Mouse (Mus musculus) gastrocnemius, postnatal 10 days (tissue): ENCODE data around the gene Itpr3. TPM values are rescaled to one million over a fixed set of nuclear protein-coding genes. Genes with fewer than 3 reads are reported as not detected.

Experiments
- DNase-seq: peaks from one replicate; pipeline ENCODE4 v3.0.0; 2021; ENCODE audit warnings: mixed read lengths
- total RNA-seq, 2 experiments: library from RNA; stranded (reverse); gene quantifications; 2 replicates each; pipeline ENCODE4 v1.2.3; 2021

The Itpr3 gene
- total RNA-seq, 2 experiments from 2014 or later = 6.3 to 7.2 TPM

DNA sequence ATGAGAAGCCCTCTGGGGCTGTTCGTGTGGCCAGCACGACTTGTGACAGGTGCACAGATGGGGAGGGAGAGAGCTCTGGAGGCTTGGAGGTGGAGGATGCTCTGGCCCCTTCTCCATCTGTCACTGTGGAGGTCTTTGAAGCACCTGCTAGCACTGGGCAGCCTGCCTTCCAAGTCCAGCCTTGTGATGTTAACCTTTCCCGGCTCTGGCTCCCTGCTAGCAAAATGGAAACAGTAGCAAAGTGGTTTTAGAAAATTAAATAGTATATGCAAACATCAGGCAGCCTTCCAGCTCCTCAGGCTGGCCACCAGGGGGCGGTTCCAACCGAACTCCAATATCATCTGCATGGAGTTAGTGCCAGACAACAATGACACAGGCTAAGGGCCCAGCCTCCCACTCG is 14.5 kb downstream of the Itpr3 start:
- peak; percentile 51 for DNase-seq

DNA sequence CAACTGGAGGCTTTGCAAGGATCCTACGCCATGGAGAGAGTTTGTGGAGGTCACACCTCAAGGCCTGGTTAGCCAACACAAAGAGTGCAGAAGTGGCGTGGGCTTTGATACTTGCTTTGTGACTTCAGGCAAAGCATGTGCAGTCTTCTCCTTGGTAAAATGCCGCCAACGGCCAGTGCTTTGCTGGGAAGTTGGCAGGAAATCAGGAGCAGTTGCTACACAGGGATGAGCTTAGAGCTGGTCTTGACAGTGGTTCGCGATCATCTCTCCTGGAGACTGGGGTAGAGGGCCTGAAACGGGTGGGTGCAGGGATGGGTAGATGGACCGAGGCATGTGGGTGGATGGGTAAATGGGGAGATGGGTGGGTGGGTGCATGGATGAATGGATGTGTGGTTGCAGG is 15.3 kb downstream of the Itpr3 start:
- DNase-seq = no peak

DNA sequence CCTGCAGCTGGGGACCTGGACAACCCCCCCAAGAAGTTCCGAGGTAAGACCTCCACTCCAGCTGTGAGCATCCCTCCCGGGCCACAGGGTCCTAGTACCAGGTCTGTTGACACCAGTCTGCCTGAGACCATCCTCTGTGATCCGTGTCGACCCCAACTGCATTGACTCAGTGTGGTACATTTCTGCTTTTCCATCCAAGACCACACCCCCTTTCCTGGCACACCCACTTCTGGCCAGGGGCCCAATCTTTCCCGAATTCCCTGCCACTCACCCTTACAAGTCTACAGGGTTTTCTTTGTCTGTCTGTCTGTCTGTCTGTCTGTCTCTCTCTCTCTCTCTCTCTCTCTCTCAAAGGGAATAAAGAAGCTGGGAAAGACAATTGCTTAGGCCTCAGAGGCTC is 16.0 kb downstream of the Itpr3 start:
- DNase-seq = no peak

DNA sequence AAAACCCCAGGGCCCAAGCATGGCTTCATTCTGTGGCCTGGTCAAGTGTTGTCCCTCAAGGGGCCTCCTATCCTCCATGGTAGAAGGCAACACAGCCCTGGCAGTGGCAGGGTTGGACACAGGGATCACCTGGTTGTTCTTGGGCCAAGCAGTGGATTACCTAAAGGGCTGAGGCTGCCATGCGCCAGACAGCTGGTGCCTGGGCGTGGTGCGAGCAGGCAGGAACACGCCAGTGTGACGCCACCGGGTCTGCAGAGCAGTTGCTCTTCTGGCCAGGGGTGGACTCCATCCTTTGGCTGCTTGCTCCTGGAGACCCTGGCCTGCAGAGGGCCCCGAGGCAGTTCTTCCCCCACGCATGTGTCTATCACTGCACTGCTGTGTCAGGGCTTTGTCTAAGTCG is 16.7 kb downstream of the Itpr3 start:
- no peak for DNase-seq

DNA sequence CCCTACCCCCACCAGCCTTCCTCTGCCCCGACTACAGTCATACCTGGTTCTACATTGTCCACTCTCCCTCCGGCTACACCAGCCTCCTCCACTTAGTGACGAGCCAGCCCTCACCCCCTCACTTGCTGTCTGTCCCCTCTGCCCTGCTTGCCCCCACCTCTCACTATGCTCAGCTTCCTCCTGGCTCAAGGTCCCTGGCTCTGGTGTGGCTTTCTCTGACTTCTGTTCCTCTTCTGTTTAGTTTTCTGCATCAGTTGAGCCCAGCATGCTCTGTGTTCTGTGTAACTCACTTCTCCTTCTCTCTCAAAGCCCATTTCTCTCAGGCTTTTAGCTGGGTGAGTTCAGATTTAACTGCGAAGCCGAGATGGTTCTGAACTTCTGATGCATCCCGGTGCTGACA is 17.1 kb downstream of the Itpr3 start:
- DNase-seq = no peak

DNA sequence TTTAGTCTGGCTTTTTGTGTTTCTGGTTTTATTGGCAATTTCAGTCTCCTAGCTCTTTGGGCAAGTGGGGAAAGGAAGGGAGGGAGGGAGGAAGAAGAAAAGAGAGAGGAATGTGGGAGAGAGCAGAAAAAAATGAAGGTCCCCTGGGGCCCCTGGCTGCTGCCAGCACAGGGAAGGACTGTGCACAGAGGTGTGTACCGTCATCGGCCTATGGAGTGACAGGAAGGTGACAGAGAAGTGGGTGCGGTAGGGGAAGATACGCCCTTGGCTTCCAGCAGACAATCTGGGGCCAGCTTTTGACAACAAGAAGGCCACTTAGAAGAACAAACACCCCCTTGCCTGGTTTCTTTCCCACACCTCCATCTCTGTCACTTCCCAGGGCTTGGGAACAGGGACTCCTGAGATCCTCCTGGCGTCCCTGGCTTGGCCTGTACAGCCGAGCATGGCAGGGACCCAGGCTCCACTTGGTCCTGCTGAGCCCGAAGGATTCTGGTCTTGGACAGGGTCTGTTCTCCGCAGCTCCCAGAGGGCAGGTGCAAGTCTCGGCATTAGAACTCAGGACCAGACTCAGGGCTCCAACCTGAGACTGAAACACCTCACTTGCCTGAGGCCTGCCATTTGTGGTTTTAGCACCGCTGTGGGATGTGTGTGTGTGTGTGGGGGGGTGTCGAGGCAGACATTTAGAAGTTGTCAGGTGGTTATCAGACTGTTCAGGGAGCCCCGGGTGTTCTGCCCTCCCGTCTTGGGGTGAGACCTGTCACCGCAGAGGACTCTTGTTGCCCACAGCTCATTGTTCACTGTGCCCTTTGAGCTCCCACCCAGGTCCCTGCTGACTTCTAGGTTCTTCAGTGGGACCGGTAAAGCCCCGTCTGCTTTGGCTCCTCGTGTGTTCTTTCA is 18.0 kb downstream of the Itpr3 start:
- no peak for DNase-seq

DNA sequence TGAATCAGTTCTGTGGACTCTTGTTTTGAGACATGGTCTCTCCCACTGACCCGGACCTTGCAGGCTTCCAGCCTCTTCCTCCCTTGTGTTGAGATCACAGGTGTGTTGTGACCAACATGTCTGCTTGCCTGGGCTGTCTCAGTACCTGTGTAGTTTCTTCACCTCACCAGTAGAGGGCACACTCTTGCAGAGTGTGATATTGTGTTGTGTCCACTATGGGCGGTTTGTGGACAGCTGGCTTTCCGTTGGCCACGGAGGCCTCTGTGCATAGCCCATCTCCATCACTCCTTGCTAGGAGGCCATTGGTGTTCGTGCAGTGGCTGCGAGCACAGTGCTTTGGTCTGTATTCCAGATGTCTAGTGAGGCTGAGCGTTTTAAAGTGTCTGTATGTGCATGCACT is 20.0 kb downstream of the Itpr3 start:
- DNase-seq = no peak

DNA sequence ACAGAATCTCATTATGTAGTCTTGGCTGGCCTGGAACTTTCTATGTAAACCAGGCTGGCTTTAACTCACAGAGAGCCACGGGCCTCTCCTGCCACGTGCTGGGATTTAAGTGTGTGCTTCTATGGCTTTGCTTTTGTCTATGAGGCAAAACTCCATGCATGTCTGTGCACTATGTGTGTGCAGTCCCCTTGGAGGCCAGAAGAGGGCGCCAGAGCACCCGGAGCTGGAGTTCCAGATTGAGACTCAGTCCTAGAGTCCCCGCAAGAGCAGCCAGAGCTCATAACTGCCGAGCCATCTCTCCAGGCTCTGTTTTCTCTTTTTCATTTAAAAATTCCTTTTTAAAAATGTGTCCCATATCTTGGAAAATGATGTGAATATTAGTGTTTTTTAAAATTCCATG is 20.8 kb downstream of the Itpr3 start:
- DNase-seq = no peak

DNA sequence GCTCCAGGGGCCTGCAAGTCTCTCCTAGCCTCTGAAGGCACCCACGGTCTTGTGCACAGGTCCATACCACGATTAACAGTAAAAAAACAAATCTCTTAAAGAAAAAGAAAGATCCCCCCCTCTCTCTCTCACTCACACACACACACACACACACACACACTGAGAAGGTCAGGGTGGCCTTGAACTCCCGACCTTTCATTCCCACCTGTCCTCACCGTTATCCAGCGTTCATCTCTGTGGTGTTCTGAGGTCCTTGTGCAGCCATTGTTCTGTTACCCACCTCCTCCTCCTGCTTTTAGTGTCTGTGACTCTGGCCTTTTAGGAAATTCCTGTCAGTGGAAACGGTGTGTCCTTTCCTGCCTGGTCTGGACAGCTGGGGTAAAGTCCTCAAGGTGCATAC is 21.4 kb downstream of the Itpr3 start:
- no peak for DNase-seq

DNA sequence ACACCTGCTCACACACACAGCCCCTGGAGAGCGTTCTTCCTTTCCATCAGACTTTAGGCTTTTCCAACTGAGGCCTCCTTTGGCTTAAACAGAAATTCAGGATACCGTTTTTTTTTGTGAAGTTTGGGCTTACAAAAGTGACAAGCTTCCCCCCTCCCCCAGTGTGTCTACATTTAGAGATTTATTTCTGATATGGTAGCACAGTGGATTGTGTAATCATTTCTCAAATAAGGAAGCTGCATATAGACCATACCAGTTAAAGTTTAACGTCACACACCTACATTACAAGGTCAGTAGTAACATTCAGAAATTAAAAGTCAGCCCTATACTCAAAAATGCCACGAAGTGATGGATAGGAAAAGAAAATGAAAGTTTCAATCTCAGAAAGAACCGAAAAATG is 24.8 kb downstream of the Itpr3 start:
- DNase-seq = no peak

DNA sequence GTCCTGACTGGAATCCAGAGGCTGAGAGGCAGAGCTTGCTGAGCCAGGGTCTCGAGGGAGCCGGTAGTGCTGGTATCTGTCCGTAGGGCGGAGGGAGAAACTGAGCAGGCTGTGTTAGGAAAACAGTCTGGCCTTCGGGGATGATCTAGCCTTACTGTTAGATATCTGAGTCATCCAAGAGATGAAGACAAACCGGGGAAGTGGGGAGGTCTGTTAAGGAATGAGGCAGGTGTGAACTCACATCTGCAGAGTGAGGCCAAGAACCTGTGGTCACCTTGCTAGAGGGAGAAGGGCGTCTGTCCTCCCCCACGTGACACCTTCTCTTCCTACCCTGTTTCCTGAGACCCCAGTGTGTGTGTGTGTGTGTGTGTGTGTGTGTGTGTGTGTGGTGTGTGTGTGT is 25.7 kb downstream of the Itpr3 start:
- no peak for DNase-seq

DNA sequence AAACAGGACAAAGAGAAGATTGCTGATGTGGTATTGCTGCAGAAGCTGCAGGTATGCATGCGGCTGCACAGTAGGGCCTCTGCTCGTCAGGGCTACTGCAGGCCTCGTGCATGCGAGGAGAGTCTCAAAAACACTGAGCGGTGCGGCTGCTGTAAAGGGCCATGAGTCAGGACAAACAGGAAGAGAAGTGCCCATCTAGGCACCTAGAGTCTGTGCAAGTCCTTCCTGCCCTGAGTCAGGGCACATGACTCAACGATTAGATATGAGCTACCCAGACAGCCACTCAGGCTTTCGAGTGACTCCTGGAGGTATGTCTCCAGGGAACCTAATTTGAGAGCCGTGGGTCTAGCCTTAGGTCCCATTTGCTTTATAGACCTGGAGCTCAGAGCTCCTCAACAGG is 26.5 kb downstream of the Itpr3 start:
- no peak for DNase-seq

DNA sequence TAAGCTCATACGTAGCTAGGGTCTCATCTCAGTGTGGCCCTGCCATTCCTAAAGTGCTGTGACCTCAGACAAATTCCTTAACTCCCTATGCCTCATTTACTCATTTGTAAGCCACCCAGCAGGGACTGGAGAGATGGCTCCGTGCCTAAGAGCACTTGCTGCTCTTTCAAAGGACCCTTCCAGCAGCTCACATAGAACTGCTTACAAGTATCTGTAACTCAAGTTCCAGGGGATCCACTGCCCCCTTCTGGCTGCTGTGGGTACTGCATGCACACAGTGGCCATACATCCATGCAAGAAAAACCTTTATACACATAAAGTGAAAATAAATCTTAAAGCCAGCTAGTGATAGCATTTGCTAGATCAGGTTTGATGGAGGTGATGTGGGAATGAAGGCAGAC is 28.6 kb downstream of the Itpr3 start:
- DNase-seq = peak; percentile 58

DNA sequence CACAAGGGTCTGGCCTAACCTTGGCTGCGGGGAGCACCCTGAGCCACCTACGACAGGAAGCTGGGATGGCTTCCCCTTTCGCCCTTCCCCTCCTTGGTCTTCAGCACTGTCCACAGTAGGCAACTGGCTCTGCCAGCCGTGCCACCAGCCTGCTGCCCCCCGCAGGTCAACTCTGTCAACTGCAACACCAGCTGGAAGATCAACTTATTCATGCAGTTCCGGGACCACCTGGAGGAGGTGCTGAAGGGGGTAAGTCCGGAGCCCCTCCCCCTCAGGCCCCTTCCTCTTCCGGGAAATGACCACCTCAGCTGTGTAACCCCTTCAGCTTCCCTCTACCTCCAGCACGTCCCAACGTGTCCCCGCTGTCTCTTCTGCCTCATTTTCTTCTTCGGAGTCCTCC is 30.3 kb downstream of the Itpr3 start:
- no peak for DNase-seq

DNA sequence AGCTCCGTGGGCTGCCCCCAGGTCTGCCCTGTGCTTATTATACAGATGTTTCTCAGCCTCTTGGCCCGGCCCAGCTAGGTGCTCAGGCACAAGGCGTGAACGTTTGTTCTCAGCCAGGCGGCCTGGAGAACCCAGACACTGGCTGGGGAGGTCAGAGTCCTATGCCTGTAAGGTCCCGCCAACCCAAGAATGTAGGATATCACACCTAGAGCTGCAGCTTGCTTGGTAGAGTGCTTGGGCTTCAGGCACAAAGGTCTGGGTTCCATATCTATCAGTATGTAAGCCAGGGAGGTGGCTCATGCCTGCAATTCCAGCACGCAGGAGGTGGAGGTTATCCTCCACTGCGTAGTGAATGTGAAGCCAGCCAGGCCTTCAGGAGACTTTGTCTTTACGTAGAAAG is 33.0 kb downstream of the Itpr3 start:
- DNase-seq = no peak

DNA sequence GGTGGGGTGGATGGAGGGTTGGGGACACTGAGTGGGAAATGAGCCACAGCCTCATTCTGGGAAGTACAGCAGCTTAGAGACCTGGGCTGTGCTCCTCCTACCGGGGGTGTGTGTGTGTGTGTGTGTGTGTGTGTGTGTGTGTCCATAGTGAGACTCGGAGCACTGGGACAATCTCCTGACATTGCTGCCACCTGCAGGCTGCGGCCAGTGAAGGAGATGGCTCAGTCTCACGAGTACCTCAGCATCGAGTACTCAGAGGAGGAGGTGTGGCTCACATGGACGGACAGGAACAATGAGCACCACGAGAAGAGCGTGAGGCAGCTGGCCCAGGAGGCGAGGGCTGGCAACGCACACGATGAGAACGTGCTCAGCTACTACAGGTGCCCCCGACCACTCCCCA is 38.6 kb downstream of the Itpr3 start:
- no peak for DNase-seq

DNA sequence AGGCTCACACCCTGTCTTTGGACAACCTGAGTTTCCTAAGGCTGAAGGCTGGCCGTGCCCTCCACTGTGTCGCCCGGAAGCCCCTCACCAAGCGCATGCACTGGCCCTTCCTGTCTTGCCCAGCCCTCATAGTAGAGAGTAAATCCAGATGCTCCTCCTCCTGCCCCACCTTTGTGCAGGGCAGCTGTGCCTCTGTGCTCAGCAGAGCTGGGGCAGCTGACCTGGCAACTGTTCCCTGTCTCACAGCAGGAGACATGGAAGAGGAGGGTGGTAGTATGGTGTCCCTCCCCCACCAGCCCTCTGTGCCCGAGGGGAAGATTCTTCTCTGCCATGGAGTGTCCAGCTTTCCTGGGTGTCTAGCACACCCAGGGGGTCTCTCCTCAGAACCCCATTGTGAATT is 44.6 kb downstream of the Itpr3 start:
- no peak for DNase-seq

DNA sequence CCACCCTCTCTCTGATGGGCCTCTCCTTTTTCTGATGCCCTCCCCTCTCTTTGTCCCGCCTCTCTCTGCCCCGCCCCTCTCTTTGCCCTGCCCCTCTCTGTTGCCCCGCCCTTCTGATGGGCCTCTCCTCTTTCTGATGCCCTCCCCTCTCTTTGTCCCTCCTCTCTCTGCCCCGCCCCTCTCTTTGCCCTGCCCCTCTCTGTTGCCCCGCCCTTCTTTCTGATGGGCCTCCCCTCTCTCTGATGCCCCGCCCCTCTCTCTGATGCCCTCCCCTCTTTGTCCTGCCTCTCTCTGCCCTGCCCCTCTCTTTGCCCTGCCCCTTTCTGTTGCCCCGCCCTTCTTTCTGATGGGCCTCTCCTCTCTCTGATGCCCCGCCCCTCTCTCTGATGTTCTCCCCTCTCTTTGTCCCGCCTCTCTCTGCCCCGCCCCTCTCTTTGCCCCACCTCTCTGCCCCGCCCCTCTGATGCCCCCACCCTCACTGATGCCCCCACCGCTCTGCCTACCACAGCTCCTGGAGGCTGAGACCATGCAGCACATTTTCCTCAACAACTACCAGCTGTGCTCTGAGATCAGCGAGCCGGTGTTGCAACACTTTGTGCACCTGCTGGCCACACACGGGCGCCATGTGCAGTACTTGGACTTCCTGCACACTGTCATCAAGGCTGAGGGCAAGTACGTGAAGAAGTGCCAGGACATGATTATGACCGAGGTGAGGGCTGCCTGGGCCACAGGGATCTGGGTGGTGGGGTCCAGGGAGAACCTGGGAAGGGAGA is 48.8 kb downstream of the Itpr3 start:
- no peak for DNase-seq

DNA sequence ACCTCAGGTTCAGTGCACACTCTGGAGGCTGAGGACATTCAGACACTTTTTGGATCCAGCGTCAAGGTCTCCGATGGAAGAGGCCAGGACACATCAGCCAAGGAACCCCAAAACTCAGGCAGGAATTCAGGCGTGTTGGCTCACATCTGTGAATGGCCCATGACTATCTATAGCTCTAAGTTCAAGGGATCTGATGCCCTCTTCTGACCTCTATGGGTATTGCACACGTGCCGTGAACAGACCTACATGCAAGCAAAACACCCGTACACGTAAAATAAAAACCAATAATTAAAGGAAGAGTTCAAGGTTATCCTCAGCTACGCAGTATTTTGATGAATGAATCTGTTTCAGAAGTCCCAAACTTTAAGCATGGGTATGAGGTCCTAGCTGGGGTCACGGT is 49.6 kb downstream of the Itpr3 start:
- DNase-seq = no peak

DNA sequence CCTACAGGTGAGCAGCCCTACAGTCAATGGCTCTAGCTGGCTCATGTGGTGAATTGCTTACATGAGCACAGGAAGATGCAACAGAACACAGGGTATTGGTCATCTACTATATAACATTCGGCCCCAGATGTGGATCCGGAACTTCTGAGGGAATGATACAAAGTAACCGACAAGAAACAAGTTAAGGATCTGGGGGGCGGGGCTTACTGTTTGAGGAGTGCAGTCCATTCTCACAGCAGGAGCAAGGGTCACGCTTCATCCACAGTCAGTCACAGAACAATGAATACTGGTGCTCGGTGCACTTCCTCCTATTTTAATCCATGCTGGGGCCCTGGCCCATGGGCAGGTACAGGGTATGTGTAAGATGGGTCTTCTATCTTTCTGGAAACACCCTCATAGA is 50.8 kb downstream of the Itpr3 start:
- DNase-seq = no peak

DNA sequence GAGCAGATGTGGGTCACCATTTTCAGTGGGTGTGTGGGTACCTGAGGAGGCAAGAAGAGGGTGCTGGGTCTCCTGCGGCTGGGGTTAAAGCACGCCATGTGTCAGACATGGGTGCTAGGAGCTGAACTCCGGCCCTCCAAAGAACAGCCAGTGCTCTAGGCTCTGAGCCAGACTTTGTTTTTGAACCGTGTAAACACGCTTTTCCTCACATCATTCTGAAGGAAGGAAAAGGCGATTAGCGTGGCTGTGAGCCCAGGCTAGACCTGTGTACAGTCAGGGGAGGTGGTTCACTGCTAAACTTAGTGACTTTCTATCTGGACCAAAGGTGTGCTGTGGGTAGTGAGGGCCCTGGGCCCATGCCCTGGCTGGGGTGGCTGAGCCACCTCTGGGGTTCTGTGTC is 53.0 kb downstream of the Itpr3 start:
- DNase-seq = no peak

DNA sequence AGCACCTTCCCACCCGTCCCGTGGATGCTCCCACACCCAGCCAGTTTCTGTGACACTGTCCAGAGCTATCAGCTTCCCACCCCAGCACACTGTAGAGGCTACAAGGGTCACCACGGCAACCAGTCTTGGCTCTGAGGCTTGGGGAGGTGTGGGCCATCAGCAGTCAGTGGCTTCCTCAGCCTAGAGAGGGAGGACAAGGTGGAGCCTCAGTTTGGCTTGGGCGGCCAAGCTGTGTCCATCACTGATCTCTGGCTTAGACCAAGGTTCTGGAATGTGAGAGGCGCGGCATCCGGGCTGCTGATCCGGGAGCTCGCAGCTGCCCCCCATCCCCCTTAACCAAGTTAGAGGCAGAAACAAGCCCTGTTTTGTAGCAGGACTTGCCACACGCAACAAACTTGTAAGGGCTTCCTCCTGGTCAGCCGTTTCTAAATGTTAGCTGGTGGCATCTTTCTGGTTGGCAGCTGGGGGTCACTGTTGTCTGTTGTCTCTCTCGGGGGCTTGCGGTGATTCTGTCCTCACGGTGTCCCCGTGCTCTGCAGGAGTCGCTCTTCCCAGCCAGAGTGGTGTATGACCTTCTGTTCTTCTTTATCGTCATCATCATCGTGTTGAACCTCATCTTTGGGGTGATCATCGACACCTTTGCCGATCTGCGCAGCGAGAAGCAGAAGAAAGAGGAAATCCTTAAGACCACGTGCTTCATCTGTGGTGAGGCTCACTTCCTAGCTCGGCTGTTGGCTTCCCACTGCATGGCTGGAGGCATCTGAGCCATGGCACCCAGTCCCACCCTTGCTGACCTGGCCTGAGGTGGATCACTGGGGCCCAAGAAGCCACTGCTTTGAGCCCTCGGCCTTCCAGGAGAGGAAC is 61.8 kb downstream of the Itpr3 start:
- DNase-seq = peak; percentile 38

DNA sequence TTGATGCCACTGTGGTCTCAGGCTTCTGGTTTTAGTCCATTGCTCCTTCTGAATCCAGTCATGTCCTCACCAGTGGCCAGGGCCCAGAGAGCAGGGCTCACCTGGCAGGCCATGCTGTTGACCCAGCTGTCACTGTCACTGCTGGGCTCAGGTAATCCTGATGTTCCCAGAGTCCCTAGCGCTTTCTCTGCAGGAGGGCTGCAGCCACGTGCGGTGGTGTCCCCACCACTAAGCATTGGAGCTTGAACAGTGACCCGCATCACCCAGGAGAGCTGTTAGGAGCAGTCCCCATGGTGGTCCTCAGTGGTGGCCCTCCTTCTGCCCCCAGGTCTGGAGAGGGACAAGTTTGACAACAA is 62.4 kb downstream of the Itpr3 start:
- no peak for DNase-seq
